Mouse (Mus musculus) G1E (cell line): Measurements from ENCODE around the gene Slc38a1. TPM values are rescaled to one million over a fixed set of nuclear protein-coding genes. Genes with fewer than 3 reads are reported as not detected.
"Not testable (repeated sequence)": the region's sequence is repeated elsewhere in the genome, so short reads cannot be mapped to it uniquely, and the experiment has no call there.

Experiments
- ATAC-seq: 2 replicates; pipeline ENCODE4 v1.8.0; 2016; ENCODE audit warnings: mild to moderate bottlenecking; ENCODE audit not compliant: insufficient number of reproducible peaks, poor library complexity, low FRiP score, severe bottlenecking; ENCODE audit errors: extremely low read depth
- DNase-seq: peaks from one replicate; pipeline ENCODE4 v3.0.0; 2012; ENCODE audit warnings: low spot score
- H3K27me3 ChIP-seq: 2 replicates; pipeline ENCODE4 v1.6.1; 2012; ENCODE audit warnings: mild to moderate bottlenecking, low read length, inconsistent platforms; ENCODE audit not compliant: insufficient read depth
- H3K36me3 ChIP-seq: replicated peaks from 2 replicates; pipeline ENCODE3; 2012; ENCODE audit warnings: mild to moderate bottlenecking, inconsistent platforms
- H3K4me1 ChIP-seq: 2 replicates; pipeline ENCODE4 v1.6.1; 2012; ENCODE audit warnings: low read depth, low read length, inconsistent platforms, mixed read lengths; ENCODE audit not compliant: insufficient read depth
- H3K4me3 ChIP-seq: 2 replicates; pipeline ENCODE4 v1.5.1; 2012; ENCODE audit warnings: low read depth, mild to moderate bottlenecking, inconsistent platforms, low read length, moderate library complexity, mixed read lengths
- H3K9me3 ChIP-seq: replicated peaks from 2 replicates; pipeline ENCODE4 v1.6.1; 2012; ENCODE audit warnings: inconsistent platforms
- CTCF ChIP-seq: IDR thresholded peaks from 2 replicates; pipeline ENCODE4 v1.5.1; 2012; ENCODE audit warnings: low read depth, low read length, inconsistent platforms, mixed read lengths
- GATA1 ChIP-seq: IDR thresholded peaks from 2 replicates; pipeline ENCODE4 v1.6.1; 2012; ENCODE audit warnings: borderline replicate concordance, low read length, inconsistent platforms, mixed read lengths
- GATA2 ChIP-seq: IDR thresholded peaks from 2 replicates; pipeline ENCODE4 v1.6.1; 2012; ENCODE audit warnings: low read depth, low read length, inconsistent platforms, borderline replicate concordance
- POLR2AphosphoS5 ChIP-seq: IDR thresholded peaks from 2 replicates; pipeline ENCODE4 v1.6.1; 2012; ENCODE audit warnings: low read depth, low read length, inconsistent platforms; ENCODE audit not compliant: insufficient replicate concordance
- TAL1 ChIP-seq: conservative IDR thresholded peaks from 2 replicates; pipeline ENCODE4 v1.6.1; 2012; ENCODE audit warnings: low read depth, low read length, inconsistent platforms, mixed read lengths
- polyA plus RNA-seq: library from polyadenylated mRNA; stranded (reverse); fragments of >175 nt; gene quantifications from 2 replicates; pipeline ENCODE4 v1.2.3, GENCODE M21; 2012
- total RNA-seq, 2 experiments: library from RNA; stranded (forward) in 1 of 2; stranded (reverse) in 1 of 2; fragments of 200-1000 nt in 1 of 2; fragments of >200 nt in 1 of 2; fragmentation: Nextera tagmentation in 1 of 2; gene quantifications; 2 replicates each; pipeline ENCODE4 v1.2.3; 2014 to 2017

Slc38a1 gene
- total and polyA plus RNA-seq, 3 experiments = 0.55 TPM; not detected in 2

DNA sequence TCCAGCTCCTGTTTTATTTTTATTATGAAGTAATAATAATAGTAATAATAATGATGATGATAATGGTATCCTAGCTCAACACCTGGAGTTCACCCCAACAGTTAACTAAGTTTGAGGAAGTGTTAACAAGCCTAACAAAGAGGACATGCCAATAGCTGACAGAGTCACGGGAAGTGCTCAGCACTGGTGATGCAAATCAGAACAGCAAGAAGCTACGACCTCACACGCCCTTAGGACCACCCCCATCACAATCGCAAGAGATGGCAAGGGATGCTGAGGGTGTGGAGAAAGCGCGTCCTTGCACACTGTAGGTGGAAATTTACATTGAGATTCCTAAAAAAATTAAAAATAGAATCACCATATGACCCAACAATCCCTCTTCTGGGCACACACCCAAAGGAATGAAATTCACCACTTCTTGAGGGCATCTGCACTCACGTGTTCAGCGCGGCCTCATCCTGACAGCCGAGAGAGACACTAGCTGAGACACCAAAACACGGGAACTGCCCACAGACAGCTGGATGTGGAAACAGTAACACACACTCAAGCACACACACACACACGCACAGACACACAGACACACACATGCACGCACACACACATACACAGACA lies 11.5 kb downstream of the Slc38a1 start:
- Histone ChIP-seq H3K36me3 (no peaks in the 10 kb centered on the region), H3K4me1 (no peaks in the 10 kb centered on the region), H3K27me3 (no peaks in the 10 kb centered on the region), H3K4me3 (no peak overlapping the region), H3K9me3 (peaks cover 43% of the 10 kb centered on the region)
- DNase-seq (no peak), ATAC-seq (no peak)
- TF ChIP-seq TAL1 (no peak), GATA2 (no peak), CTCF (no peak), POLR2AphosphoS5 (no peak), GATA1 (no peak)

- Histone ChIP-seq H3K4me1 (no peaks in the 10 kb centered on the region), H3K4me3 (no peak overlapping the region), H3K36me3 (no peaks in the 10 kb centered on the region), H3K27me3 (no peaks in the 10 kb centered on the region), H3K9me3 (peaks cover 35% of the 10 kb centered on the region)
- no peak for TF ChIP-seq TAL1
- TF ChIP-seq GATA1 = no peak
- TF ChIP-seq CTCF = no peak
- no peak for TF ChIP-seq GATA2
- TF ChIP-seq POLR2AphosphoS5 = no peak
- no peak for ATAC-seq
- no peak for DNase-seq
These were observed 14.5 kb downstream of the Slc38a1 start for GRCm38 (mm10) chr15:96628256-96628655.

- no peak for ATAC-seq
- TF ChIP-seq POLR2AphosphoS5 (no peak), GATA1 (no peak), GATA2 (no peak), CTCF (no peak), TAL1 (no peak)
- H3K36me3 ChIP-seq = no peaks in the 10 kb centered on the region
- no peaks in the 10 kb centered on the region for H3K27me3 ChIP-seq
- H3K4me1 ChIP-seq = no peaks in the 10 kb centered on the region
- H3K4me3 ChIP-seq = no peak overlapping the region
- DNase-seq = no peak
- peaks cover 36% of the 10 kb centered on the region for H3K9me3 ChIP-seq
These were observed 15.8 kb downstream of the Slc38a1 start for GRCm38 (mm10) chr15:96626871-96627270.

GRCm38 (mm10) chr15:96625012-96625411 lies 17.7 kb downstream of the Slc38a1 start:
- not testable (repeated sequence) for H3K4me3 ChIP-seq, ATAC-seq, H3K36me3 ChIP-seq, H3K4me1 ChIP-seq, H3K27me3 ChIP-seq, DNase-seq
- H3K9me3 ChIP-seq = peaks cover 32% of the 10 kb centered on the region

DNA sequence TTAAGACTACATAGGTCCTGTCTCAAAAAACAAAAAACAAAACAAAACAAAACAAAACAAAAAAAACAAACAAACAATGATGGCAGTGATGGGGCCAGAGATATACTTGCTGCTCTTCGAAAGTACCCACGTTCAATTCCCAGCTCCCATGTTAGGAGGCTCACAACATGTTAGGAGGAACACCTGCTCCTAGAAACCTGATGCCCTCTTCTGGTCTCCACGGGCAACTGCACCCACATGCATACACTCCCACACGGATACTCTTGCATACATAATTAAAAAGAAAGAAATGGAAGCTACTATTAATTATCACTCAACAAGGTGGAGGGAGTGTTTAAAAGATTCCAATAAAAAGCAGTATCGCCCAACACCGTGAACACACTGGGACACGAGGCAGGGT lies 20.3 kb downstream of the Slc38a1 start:
- Histone ChIP-seq H3K27me3 (no peaks in the 10 kb centered on the region), H3K4me1 (no peaks in the 10 kb centered on the region), H3K9me3 (peaks cover 38% of the 10 kb centered on the region), H3K4me3 (no peak overlapping the region), H3K36me3 (no peaks in the 10 kb centered on the region)
- DNase-seq (no peak), ATAC-seq (no peak)
- TF ChIP-seq GATA1 (no peak), POLR2AphosphoS5 (no peak), CTCF (no peak), GATA2 (no peak), TAL1 (no peak)

GRCm38 (mm10) chr15:96621686-96622085 lies 21.0 kb downstream of the Slc38a1 start:
- Histone ChIP-seq H3K4me1 (no peaks in the 10 kb centered on the region), H3K27me3 (no peaks in the 10 kb centered on the region), H3K9me3 (peaks cover 38% of the 10 kb centered on the region), H3K4me3 (no peak overlapping the region), H3K36me3 (no peaks in the 10 kb centered on the region)
- TF ChIP-seq GATA2 (no peak), TAL1 (no peak), CTCF (no peak)
- no peak for DNase-seq
- ATAC-seq = no peak

DNA sequence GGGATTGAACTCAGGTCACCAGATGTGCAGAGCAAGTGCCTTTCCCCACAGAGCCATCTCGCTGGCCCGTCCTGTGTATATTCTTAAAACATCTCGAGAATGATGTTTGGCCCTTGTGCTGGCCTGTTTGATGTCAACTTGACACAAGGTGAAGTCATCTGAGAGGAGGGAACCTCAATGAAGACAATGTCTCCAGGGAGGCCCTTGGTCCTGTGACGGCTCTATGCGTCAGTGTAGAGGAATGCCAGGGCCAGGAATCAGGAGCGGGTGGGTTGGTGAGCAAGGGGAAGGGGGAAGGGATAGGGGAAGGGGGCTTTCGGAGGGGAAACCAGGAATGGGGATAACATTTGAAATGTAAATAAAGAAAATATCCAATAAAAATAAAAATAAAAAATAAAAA lies 25.2 kb downstream of the Slc38a1 start:
- no peak for TF ChIP-seq TAL1
- no peak for TF ChIP-seq GATA2
- no peak for TF ChIP-seq POLR2AphosphoS5
- TF ChIP-seq CTCF = no peak
- no peak for TF ChIP-seq GATA1
- no peak for DNase-seq
- H3K27me3 ChIP-seq = no peaks in the 10 kb centered on the region
- no peaks in the 10 kb centered on the region for H3K4me1 ChIP-seq
- ATAC-seq = no peak
- no peaks in the 10 kb centered on the region for H3K36me3 ChIP-seq
- H3K9me3 ChIP-seq = peaks cover 42% of the 10 kb centered on the region
- H3K4me3 ChIP-seq = no peak overlapping the region
